ENCODE assay signal across 24 mouse cellular contexts in the genomic region with DNA sequence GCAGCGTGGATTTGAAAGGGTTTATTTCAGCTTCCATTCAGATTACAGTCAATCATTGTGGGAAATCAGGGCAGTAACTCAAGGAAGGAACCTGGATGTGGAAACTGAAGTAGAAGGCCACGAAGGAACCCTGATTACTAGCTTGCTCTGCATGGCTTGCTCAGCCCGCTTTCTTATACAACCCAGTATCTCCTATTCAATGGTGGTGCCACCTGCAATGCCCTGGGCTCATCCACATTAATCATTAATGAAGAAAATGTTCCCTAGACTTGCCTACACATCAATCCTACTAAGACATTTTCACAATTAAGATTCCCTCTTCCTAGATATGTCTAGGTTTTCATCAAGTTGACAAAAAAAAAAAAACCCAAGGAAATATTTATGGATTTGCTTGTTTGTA. TPM values are rescaled to one million over a fixed set of nuclear protein-coding genes. Genes with fewer than 3 reads are reported as not detected.
DNase-seq lines count a peak whose midpoint lies in the region; ATAC-seq and TF ChIP-seq lines count a peak whose summit lies in the region.
"Had no signal": no experiment of that assay in that cellular context is flagged by ENCODE, and none has a peak within 500 bp of the region (broad histone marks: within the 10 kb centered on the region; RNA-seq: fewer than 3 reads in every experiment).

No protein-coding gene starts in this region.

- ATAC-seq in kidney, embryonic 16.5 days (ENCODE audit: low FRiP score, low TSS enrichment), result no peak
- ATAC-seq in kidney, embryonic 15.5 days (replicated peaks; ENCODE audit: low FRiP score), result no peak
- no peak for ATAC-seq in liver, embryonic 12.5 days
- ATAC-seq: activated CD4-positive, CD25-positive, alpha-beta regulatory T cell, adult 4 months; CD4-positive, CD25-positive, alpha-beta regulatory T cell, adult 4 months; forebrain, embryonic 13.5 days; forebrain, embryonic 15.5 days; Patski had no signal

- no peak overlapping the region for H3K4me2 ChIP-seq in kidney, embryonic 16.5 days (replicated peaks; ENCODE audit: low read depth, low read length)
- no peak overlapping the region for H3K4me2 ChIP-seq in kidney, embryonic 15.5 days
- H3K4me2 ChIP-seq in liver, embryonic 12.5 days, result no peak overlapping the region
- H3K4me2 ChIP-seq: embryonic facial prominence, embryonic 12.5 days; forebrain, embryonic 13.5 days; forebrain, embryonic 15.5 days had no signal

- H3K4me3 ChIP-seq in kidney, embryonic 16.5 days (ENCODE audit: low read length), result no peak overlapping the region
- H3K4me3 ChIP-seq in kidney, embryonic 15.5 days (replicated peaks), result no peak overlapping the region
- H3K4me3 ChIP-seq in liver, adult 2 months (ENCODE audit: insufficient read depth, low read depth, low read length), result no peak overlapping the region
- H3K4me3 ChIP-seq in liver, embryonic 12.5 days, result no peak overlapping the region
- H3K4me3 ChIP-seq: embryonic facial prominence, embryonic 10.5 days; embryonic facial prominence, embryonic 12.5 days; forebrain, embryonic 13.5 days; forebrain, embryonic 15.5 days had no signal

- TF ChIP-seq POLR2A in liver, adult 2 months (IDR thresholded peaks at IDR 0.05; ENCODE audit: extremely low read depth, insufficient read depth, low read length), result no peak

- peaks cover 3% of the 10 kb centered on the region; the same call in 1 of the 2 replicates for H3K9me3 ChIP-seq in kidney, embryonic 16.5 days (ENCODE audit: low read length)
- no peaks in the 10 kb centered on the region for H3K9me3 ChIP-seq in kidney, embryonic 15.5 days (replicated peaks)
- no peaks in the 10 kb centered on the region for H3K9me3 ChIP-seq in liver, embryonic 12.5 days (replicated peaks)
- H3K9me3 ChIP-seq: embryonic facial prominence, embryonic 10.5 days; embryonic facial prominence, embryonic 12.5 days; forebrain, embryonic 13.5 days; forebrain, embryonic 15.5 days; G1E had no signal

- no peaks in the 10 kb centered on the region for H3K4me1 ChIP-seq in kidney, embryonic 16.5 days (ENCODE audit: insufficient read depth, low read length)
- no peaks in the 10 kb centered on the region for H3K4me1 ChIP-seq in kidney, embryonic 15.5 days
- peaks cover 2% of the 10 kb centered on the region; the same call in 1 of the 2 replicates for H3K4me1 ChIP-seq in liver, adult 2 months (ENCODE audit: control insufficient read depth, insufficient read depth, low read length)
- no peaks in the 10 kb centered on the region for H3K4me1 ChIP-seq in liver, embryonic 12.5 days
- H3K4me1 ChIP-seq: embryonic facial prominence, embryonic 10.5 days; embryonic facial prominence, embryonic 12.5 days; forebrain, embryonic 13.5 days; forebrain, embryonic 15.5 days had no signal

- no peaks in the 10 kb centered on the region for H3K79me2 ChIP-seq in liver, adult 2 months (ENCODE audit: control insufficient read depth, insufficient read depth, low read length)

- H3K36me3 ChIP-seq in kidney, embryonic 16.5 days (ENCODE audit: insufficient read depth, low read length), result no peaks in the 10 kb centered on the region
- H3K36me3 ChIP-seq in kidney, embryonic 15.5 days, result no peaks in the 10 kb centered on the region
- no peaks in the 10 kb centered on the region for H3K36me3 ChIP-seq in liver, adult 2 months (ENCODE audit: control insufficient read depth, insufficient read depth, low read length)
- no peaks in the 10 kb centered on the region for H3K36me3 ChIP-seq in liver, embryonic 12.5 days
- H3K36me3 ChIP-seq: embryonic facial prominence, embryonic 10.5 days; embryonic facial prominence, embryonic 12.5 days; forebrain, embryonic 15.5 days; G1E had no signal

- no peak for TF ChIP-seq CTCF in liver, adult 2 months (IDR thresholded peaks at IDR 0.05; ENCODE audit: low read depth, low read length)

- 88% methylated on average over 3 of the region's 3 CpGs for WGBS in kidney, embryonic 16.5 days
- 80% methylated on average over 3 of the region's 3 CpGs for WGBS in kidney, embryonic 15.5 days
- 65% methylated on average over 3 of the region's 3 CpGs for WGBS in liver, adult 2 months
- WGBS in liver, embryonic 12.5 days (ENCODE audit: insufficient replicate concordance), result 73% methylated on average over 3 of the region's 3 CpGs

- H3K27me3 ChIP-seq in kidney, embryonic 16.5 days (ENCODE audit: insufficient read depth, low read length), result no peaks in the 10 kb centered on the region
- H3K27me3 ChIP-seq in kidney, embryonic 15.5 days, result no peaks in the 10 kb centered on the region
- no peaks in the 10 kb centered on the region for H3K27me3 ChIP-seq in liver, adult 2 months (ENCODE audit: control insufficient read depth, insufficient read depth, low read length)
- no peaks in the 10 kb centered on the region for H3K27me3 ChIP-seq in liver, embryonic 12.5 days (replicated peaks)
- H3K27me3 ChIP-seq: CH12.LX; embryonic facial prominence, embryonic 12.5 days; forebrain, embryonic 13.5 days; forebrain, embryonic 15.5 days; Patski had no signal

- DNase-seq in kidney, adult 11 months, result peak; percentile 22
- DNase-seq in kidney, adult 9 months, result peak; percentile 34
- DNase-seq in liver, adult 2 months (ENCODE audit: extremely low read depth, low read depth, low spot score), result peak; percentile 28
- DNase-seq: adrenal gland, adult 8-10 months; adrenal gland, postnatal 14 days; adrenal gland, postnatal 36 days; B cell, adult 2 months; cerebellum, adult 11-12 months; cerebellum, adult 2 months; cerebellum, adult 9-10 months; cerebellum, postnatal 10 days; cerebellum, postnatal 25 days had no signal

- H3K27ac ChIP-seq in kidney, embryonic 16.5 days (ENCODE audit: low read length), result no peak overlapping the region
- no peak overlapping the region for H3K27ac ChIP-seq in kidney, embryonic 15.5 days
- H3K27ac ChIP-seq in liver, adult 2 months (replicated peaks; ENCODE audit: insufficient read depth, low read depth, low read length), result no peak overlapping the region
- H3K27ac ChIP-seq in liver, embryonic 12.5 days, result no peak overlapping the region
- H3K27ac ChIP-seq: embryonic facial prominence, embryonic 10.5 days; embryonic facial prominence, embryonic 12.5 days; forebrain, embryonic 13.5 days; forebrain, embryonic 15.5 days had no signal

- no peak overlapping the region for H3K9ac ChIP-seq in kidney, embryonic 16.5 days (replicated peaks; ENCODE audit: low read length)
- no peak overlapping the region for H3K9ac ChIP-seq in kidney, embryonic 15.5 days
- H3K9ac ChIP-seq in liver, adult 2 months (ENCODE audit: low read depth, low read length), result no peak overlapping the region
- H3K9ac ChIP-seq in liver, embryonic 12.5 days, result no peak overlapping the region
- H3K9ac ChIP-seq: embryonic facial prominence, embryonic 12.5 days; forebrain, embryonic 13.5 days; forebrain, embryonic 15.5 days had no signal

RNA-seq across cellular contexts. Expression of gene Tax1bp1, which starts 23.2 kb away (rescaled TPM):
- 134 and 135 TPM in 2 replicates for polyA plus RNA-seq in kidney, embryonic 16.5 days (2015; fragmentation: Nextera tagmentation; extraction: Ambion mirVana)
- polyA plus RNA-seq in kidney, embryonic 15.5 days (2015; fragmentation: Nextera tagmentation; extraction: Ambion mirVana), result 133 and 151 TPM in 2 replicates
- 90.3 and 121 TPM in 2 replicates for total RNA-seq in liver, adult 2 months (2014; rRNA removed)
- polyA plus RNA-seq in liver, adult 2 months (2012; rRNA removed), result 16.2 and 18.4 TPM in 2 replicates
- 88.2 and 89.6 TPM in 2 replicates for polyA plus RNA-seq in liver, embryonic 12.5 days (2016; fragmentation: Nextera tagmentation; extraction: Ambion mirVana)

RNA-seq across cellular contexts. Expression of gene Hibadh, which starts 50.2 kb away (rescaled TPM):
- polyA plus RNA-seq in kidney, embryonic 16.5 days (2015; fragmentation: Nextera tagmentation; extraction: Ambion mirVana), result 164 and 171 TPM in 2 replicates
- polyA plus RNA-seq in kidney, embryonic 15.5 days (2015; fragmentation: Nextera tagmentation; extraction: Ambion mirVana), result 132 and 133 TPM in 2 replicates
- 308 and 311 TPM in 2 replicates for total RNA-seq in liver, adult 2 months (2014; rRNA removed)
- 225 and 253 TPM in 2 replicates for polyA plus RNA-seq in liver, adult 2 months (2012; rRNA removed)
- 68.3 and 68.6 TPM in 2 replicates for polyA plus RNA-seq in liver, embryonic 12.5 days (2016; fragmentation: Nextera tagmentation; extraction: Ambion mirVana)
